Mouse (Mus musculus) kidney, adult 2 months (tissue): Measurements from ENCODE around the gene Klhl36.

ENCODE experiments used
- CTCF ChIP-seq: fragments of 200-500 bp; conservative IDR thresholded peaks from 2 replicates; pipeline ENCODE4 v1.5.1; 2011; ENCODE audit warnings: low read depth, mild to moderate bottlenecking, control low read depth, low read length, moderate library complexity, mixed read lengths; ENCODE audit not compliant: insufficient read depth, insufficient read length
- POLR2A ChIP-seq: fragments of 200-500 bp; IDR thresholded peaks from one replicate; pipeline ENCODE4 v1.6.1; 2011; ENCODE audit warnings: low read depth, low read length, control low read depth

- no peak for TF ChIP-seq CTCF
- TF ChIP-seq POLR2A, result no peak
These were observed 56.1 kb downstream of the Klhl36 start for GRCm38 (mm10) chr8:119918155-119918567.
